Comparison of ENCODE assay signal across 9 mouse cellular contexts in genomic region chr6:115271866-115272271, GRCm38 (mm10). TPM values are rescaled to one million over a fixed set of nuclear protein-coding genes. Genes with fewer than 3 reads are reported as not detected.
DNase-seq lines count a peak whose midpoint lies in the region; ATAC-seq lines count a peak whose summit lies in the region.
"Had no signal": no experiment of that assay in that cellular context is flagged by ENCODE, and none has a peak within 500 bp of the region (broad histone marks: within the 10 kb centered on the region; RNA-seq: fewer than 3 reads in every experiment).

No protein-coding gene starts in this region.

- no peak overlapping the region for H3K4me3 ChIP-seq in embryonic facial prominence, embryonic 14.5 days (ENCODE audit: low read depth, low read length)
- H3K4me3 ChIP-seq in hindbrain, embryonic 16.5 days (ENCODE audit: low read length): no peak overlapping the region
- no peak overlapping the region for H3K4me3 ChIP-seq in forebrain, embryonic 12.5 days (replicated peaks)
- H3K4me3 ChIP-seq: liver, embryonic 13.5 days had no signal

- H3K36me3 ChIP-seq in embryonic facial prominence, embryonic 14.5 days (ENCODE audit: control insufficient read depth, insufficient read depth, low read length): no peaks in the 10 kb centered on the region
- H3K36me3 ChIP-seq in hindbrain, embryonic 16.5 days (ENCODE audit: control insufficient read depth, insufficient read depth, low read length): no peaks in the 10 kb centered on the region
- no peaks in the 10 kb centered on the region for H3K36me3 ChIP-seq in forebrain, embryonic 12.5 days (replicated peaks)
- H3K36me3 ChIP-seq: liver, embryonic 13.5 days had no signal

- H3K4me2 ChIP-seq in embryonic facial prominence, embryonic 14.5 days (ENCODE audit: low read depth, low read length): no peak overlapping the region
- no peak overlapping the region for H3K4me2 ChIP-seq in hindbrain, embryonic 16.5 days (ENCODE audit: low read length)
- no peak overlapping the region for H3K4me2 ChIP-seq in forebrain, embryonic 12.5 days
- H3K4me2 ChIP-seq: liver, embryonic 13.5 days had no signal

- no peaks in the 10 kb centered on the region for H3K9me3 ChIP-seq in embryonic facial prominence, embryonic 14.5 days (ENCODE audit: control insufficient read depth, low read length)
- H3K9me3 ChIP-seq in hindbrain, embryonic 16.5 days (ENCODE audit: control insufficient read depth, low read length): no peaks in the 10 kb centered on the region
- H3K9me3 ChIP-seq in forebrain, embryonic 12.5 days: no peaks in the 10 kb centered on the region
- H3K9me3 ChIP-seq: liver, embryonic 13.5 days had no signal

- 5% methylated on average over 4 of the region's 4 CpGs for WGBS in embryonic facial prominence, embryonic 14.5 days
- 25% methylated on average over 4 of the region's 4 CpGs for WGBS in hindbrain, embryonic 16.5 days
- 20% methylated on average over 4 of the region's 4 CpGs for WGBS in forebrain, embryonic 12.5 days

- H3K27ac ChIP-seq in embryonic facial prominence, embryonic 14.5 days (replicated peaks; ENCODE audit: low read depth, low read length): no peak overlapping the region
- no peak overlapping the region for H3K27ac ChIP-seq in hindbrain, embryonic 16.5 days (ENCODE audit: low read depth, low read length)
- H3K27ac ChIP-seq in forebrain, embryonic 12.5 days: no peak overlapping the region
- H3K27ac ChIP-seq: liver, embryonic 13.5 days had no signal

- H3K27me3 ChIP-seq in embryonic facial prominence, embryonic 14.5 days (replicated peaks; ENCODE audit: control insufficient read depth, insufficient read depth, low read length): no peaks in the 10 kb centered on the region
- H3K27me3 ChIP-seq in hindbrain, embryonic 16.5 days (replicated peaks; ENCODE audit: control insufficient read depth, insufficient read depth, low read length): no peaks in the 10 kb centered on the region
- H3K27me3 ChIP-seq in forebrain, embryonic 12.5 days: no peaks in the 10 kb centered on the region
- H3K27me3 ChIP-seq: liver, embryonic 13.5 days had no signal

- peak; percentile 51 for DNase-seq in testis, postnatal 10 days (ENCODE audit: low spot score)
- no peak for DNase-seq in testis, postnatal 14 days (ENCODE audit: low spot score)
- peak; percentile 59 for DNase-seq in embryonic facial prominence, embryonic 14.5 days (ENCODE audit: low spot score)
- DNase-seq in lung, postnatal 14 days: peak; percentile 50
- no peak for DNase-seq in right cerebral cortex, postnatal 36 days (ENCODE audit: low spot score in 2 of 2)
- DNase-seq: liver, embryonic 13.5 days had no signal

- no peak overlapping the region for H3K9ac ChIP-seq in embryonic facial prominence, embryonic 14.5 days (ENCODE audit: low read depth, low read length)
- H3K9ac ChIP-seq in hindbrain, embryonic 16.5 days (ENCODE audit: low read depth, low read length): no peak overlapping the region
- H3K9ac ChIP-seq in forebrain, embryonic 12.5 days: no peak overlapping the region
- H3K9ac ChIP-seq: liver, embryonic 13.5 days had no signal

- peaks cover 3% of the 10 kb centered on the region; the same call in 1 of the 2 replicates for H3K4me1 ChIP-seq in embryonic facial prominence, embryonic 14.5 days (ENCODE audit: control insufficient read depth, insufficient read depth, low read length)
- H3K4me1 ChIP-seq in hindbrain, embryonic 16.5 days (ENCODE audit: control insufficient read depth, insufficient read depth, low read depth, low read length): no peaks in the 10 kb centered on the region
- H3K4me1 ChIP-seq in forebrain, embryonic 12.5 days: peaks cover 13% of the 10 kb centered on the region
- H3K4me1 ChIP-seq: liver, embryonic 13.5 days had no signal

- ATAC-seq in embryonic facial prominence, embryonic 14.5 days (ENCODE audit: low read depth): peak; percentile 45; the same call in 1 of the 2 replicates
- peak; percentile 63; the same call in 1 of the 2 replicates for ATAC-seq in hindbrain, embryonic 16.5 days
- no peak for ATAC-seq in monocyte, adult 5-6 weeks (replicated peaks; ENCODE audit: insufficient number of reproducible peaks, low FRiP score, low TSS enrichment, poor library complexity, severe bottlenecking)
- no peak for ATAC-seq in forebrain, embryonic 12.5 days (ENCODE audit: low FRiP score)

RNA-seq across cellular contexts. Expression of gene Timp4, which starts 19.9 kb away (rescaled TPM):
- 0.76 and 1.2 TPM in 2 replicates for polyA plus RNA-seq in embryonic facial prominence, embryonic 14.5 days (2014; fragmentation: Nextera tagmentation; extraction: Ambion mirVana)
- polyA plus RNA-seq in hindbrain, embryonic 16.5 days (2015; fragmentation: Nextera tagmentation; extraction: Ambion mirVana): 30.5 and 34.2 TPM in 2 replicates
- not detected in 3 replicates for total RNA-seq in monocyte, adult 5-6 weeks (2017)
- 0.23 and 0.29 TPM in 2 replicates for polyA plus RNA-seq in forebrain, embryonic 12.5 days (2016; fragmentation: Nextera tagmentation; extraction: Ambion mirVana)

RNA-seq across cellular contexts. Expression of gene Gm17482, which starts 44.7 kb away (rescaled TPM):
- not detected in 2 replicates for polyA plus RNA-seq in embryonic facial prominence, embryonic 14.5 days (2014; fragmentation: Nextera tagmentation; extraction: Ambion mirVana)
- not detected in 2 replicates for polyA plus RNA-seq in hindbrain, embryonic 16.5 days (2015; fragmentation: Nextera tagmentation; extraction: Ambion mirVana)
- total RNA-seq in monocyte, adult 5-6 weeks (2017): not detected in 3 replicates
- not detected in 2 replicates for polyA plus RNA-seq in forebrain, embryonic 12.5 days (2016; fragmentation: Nextera tagmentation; extraction: Ambion mirVana)
- polyA plus RNA-seq: liver, embryonic 13.5 days had no signal

Comparison
In these comparisons a context has a peak if more than half of its experiments do, and no peak if none do; other contexts are left out.
1. DNase-seq: peak in testis, postnatal 10 days (single experiment), embryonic facial prominence, embryonic 14.5 days (single experiment) and lung, postnatal 14 days (single experiment); none in testis, postnatal 14 days (single experiment) and right cerebral cortex, postnatal 36 days (0 of 2).
2. ATAC-seq: peak in embryonic facial prominence, embryonic 14.5 days (single experiment) and hindbrain, embryonic 16.5 days (single experiment); none in monocyte, adult 5-6 weeks (single experiment) and forebrain, embryonic 12.5 days (single experiment).
3. RNA of gene Timp4, which starts 19.9 kb away (polyA plus RNA-seq): 30.5 to 34.2 TPM in hindbrain, embryonic 16.5 days; 0.76 to 1.2 TPM in embryonic facial prominence, embryonic 14.5 days and 0.23 to 0.29 TPM in forebrain, embryonic 12.5 days; every median in the first group is over 10 times any median in the second.